Mouse (Mus musculus): ENCODE measurements around the gene Sh3tc1. TPM values are rescaled to one million over a fixed set of nuclear protein-coding genes. Genes with fewer than 3 reads are reported as not detected.

Sh3tc1 gene
- polyA plus RNA-seq, 1 experiment from 2014 or later: 3.2 TPM

DNA sequence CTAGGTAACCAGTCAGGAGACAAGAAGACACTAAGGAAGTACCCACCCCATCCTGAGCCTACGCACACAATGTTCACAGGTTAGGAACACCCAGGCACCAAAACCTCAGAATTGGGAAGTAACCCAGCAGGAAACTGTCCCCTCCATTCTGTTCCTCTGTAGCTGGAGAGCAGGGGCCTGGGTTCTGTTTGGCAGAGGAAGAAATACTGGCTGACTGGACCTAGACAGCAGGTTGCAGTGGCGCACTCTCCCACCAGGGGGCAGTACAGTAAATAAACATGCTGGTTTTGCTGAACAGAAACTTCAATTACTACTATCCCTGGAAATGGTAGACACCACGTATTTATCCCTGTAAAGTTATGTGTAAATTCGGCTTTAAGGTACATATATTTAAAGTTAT lies 7.1 kb upstream of the Sh3tc1 start:
- Histone ChIP-seq H3K4me2 (replicated peaks; ENCODE audit: low read depth) (no peak overlapping the region), H3K36me3 (ENCODE audit: control insufficient read depth, insufficient read depth, low read length) (no peaks in the 10 kb centered on the region), H3K9me3 (ENCODE audit: control insufficient read depth, low read length) (no peaks in the 10 kb centered on the region), H3K27ac (replicated peaks) (no peak overlapping the region), H3K4me3 (ENCODE audit: low read depth, low read length) (no peak overlapping the region), H3K4me1 (replicated peaks; ENCODE audit: control insufficient read depth, insufficient read depth) (no peaks in the 10 kb centered on the region), H3K27me3 (ENCODE audit: control insufficient read depth, insufficient read depth, low read length) (no peaks in the 10 kb centered on the region), H3K9ac (ENCODE audit: low read length) (no peak overlapping the region)
- TF ChIP-seq CTCF (IDR thresholded peaks at IDR 0.05; ENCODE audit: low read depth): peak; percentile 88
- no peak for TF ChIP-seq EP300 (optimal IDR thresholded peaks at IDR 0.05)
- no peak for ATAC-seq (ENCODE audit: low FRiP score, low TSS enrichment)
- DNase-seq (ENCODE audit: low spot score): peak; percentile 73
- WGBS: 26% methylated on average over 4 of the region's 4 CpGs

DNA sequence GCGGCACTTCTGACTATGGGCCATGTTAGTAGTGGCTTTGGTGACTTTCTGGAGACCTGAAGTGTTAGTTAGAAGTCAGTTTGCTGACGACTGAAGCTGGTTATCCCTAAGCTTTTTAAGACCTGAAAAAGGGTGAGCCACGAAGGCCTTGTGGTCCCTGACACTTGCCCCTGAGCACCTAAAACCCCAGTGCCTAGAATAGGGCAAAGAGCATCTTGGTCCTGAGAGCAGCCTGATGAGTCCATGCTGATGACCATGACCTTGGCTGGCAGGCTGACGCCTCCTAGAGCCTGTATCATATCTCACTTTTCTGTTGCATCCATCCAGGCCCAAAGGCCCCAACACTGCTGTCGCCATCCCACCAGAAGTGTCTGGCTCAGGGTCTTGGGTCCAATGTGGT lies 5.6 kb upstream of the Sh3tc1 start:
- H3K9me3 ChIP-seq (ENCODE audit: control insufficient read depth, low read length): no peaks in the 10 kb centered on the region
- no peaks in the 10 kb centered on the region for H3K36me3 ChIP-seq (ENCODE audit: control insufficient read depth, insufficient read depth, low read length)
- DNase-seq (ENCODE audit: low spot score) (no peak), ATAC-seq (ENCODE audit: low FRiP score, low TSS enrichment) (no peak)
- H3K4me1 ChIP-seq (replicated peaks; ENCODE audit: control insufficient read depth, insufficient read depth): peaks cover 3% of the 10 kb centered on the region; the same call in 1 of the 2 replicates
- TF ChIP-seq CTCF (IDR thresholded peaks at IDR 0.05; ENCODE audit: low read depth) (no peak), EP300 (optimal IDR thresholded peaks at IDR 0.05) (no peak)
- 89% methylated on average over 5 of the region's 5 CpGs for WGBS
- no peaks in the 10 kb centered on the region for H3K27me3 ChIP-seq (ENCODE audit: control insufficient read depth, insufficient read depth, low read length)
- no peak overlapping the region for H3K27ac ChIP-seq (replicated peaks)
- no peak overlapping the region for H3K9ac ChIP-seq (ENCODE audit: low read length)
- no peak overlapping the region for H3K4me3 ChIP-seq (ENCODE audit: low read depth, low read length)
- no peak overlapping the region for H3K4me2 ChIP-seq (replicated peaks; ENCODE audit: low read depth)

DNA sequence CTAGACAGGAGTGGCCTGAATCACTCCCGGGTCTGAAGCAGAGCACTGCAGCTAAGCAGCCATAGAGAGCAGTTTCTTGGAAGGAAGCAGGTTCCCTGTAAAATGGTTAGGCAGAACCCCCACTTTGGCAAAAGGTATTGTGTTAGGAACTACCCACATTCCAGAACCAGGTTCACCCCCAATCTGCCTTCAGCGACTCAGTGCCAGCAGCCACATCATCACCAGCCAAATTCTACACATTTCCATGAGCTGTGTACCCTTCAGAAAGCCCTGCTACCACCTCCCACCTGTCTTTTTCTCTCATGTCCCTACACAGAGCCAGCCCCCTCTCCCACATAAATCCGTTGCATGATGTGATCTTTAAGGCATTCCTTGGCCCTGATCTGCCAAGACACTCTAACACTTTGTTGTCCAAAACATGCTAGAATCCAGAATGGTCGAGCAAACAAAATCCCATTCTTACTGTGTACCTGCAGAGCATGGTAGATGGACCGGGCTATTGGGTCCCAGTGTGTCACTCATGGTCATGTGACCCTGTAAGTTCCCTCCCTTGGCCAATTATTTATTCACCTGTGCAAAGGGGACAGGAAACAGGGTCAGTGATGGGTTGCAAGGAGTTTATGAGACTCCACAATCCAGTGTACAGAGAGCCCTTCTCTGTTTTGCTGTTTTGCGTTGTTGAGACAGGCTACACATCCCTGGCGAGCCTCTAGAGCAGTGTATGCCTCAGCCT lies 4.4 kb upstream of the Sh3tc1 start:
- Histone ChIP-seq H3K4me1 (replicated peaks; ENCODE audit: control insufficient read depth, insufficient read depth) (peaks cover 3% of the 10 kb centered on the region; the same call in 1 of the 2 replicates), H3K9me3 (ENCODE audit: control insufficient read depth, low read length) (no peaks in the 10 kb centered on the region), H3K36me3 (ENCODE audit: control insufficient read depth, insufficient read depth, low read length) (no peaks in the 10 kb centered on the region), H3K4me3 (ENCODE audit: low read depth, low read length) (no peak overlapping the region), H3K4me2 (replicated peaks; ENCODE audit: low read depth) (no peak overlapping the region), H3K27me3 (ENCODE audit: control insufficient read depth, insufficient read depth, low read length) (no peaks in the 10 kb centered on the region), H3K9ac (ENCODE audit: low read length) (no peak overlapping the region), H3K27ac (replicated peaks) (peak overlapping the region; percentile 8; the same call in 1 of the 2 replicates)
- DNase-seq (ENCODE audit: low spot score) (no peak), ATAC-seq (ENCODE audit: low FRiP score, low TSS enrichment) (no peak)
- TF ChIP-seq EP300 (optimal IDR thresholded peaks at IDR 0.05) (no peak), CTCF (IDR thresholded peaks at IDR 0.05; ENCODE audit: low read depth) (no peak)
- WGBS: 70% methylated on average over 7 of the region's 7 CpGs

DNA sequence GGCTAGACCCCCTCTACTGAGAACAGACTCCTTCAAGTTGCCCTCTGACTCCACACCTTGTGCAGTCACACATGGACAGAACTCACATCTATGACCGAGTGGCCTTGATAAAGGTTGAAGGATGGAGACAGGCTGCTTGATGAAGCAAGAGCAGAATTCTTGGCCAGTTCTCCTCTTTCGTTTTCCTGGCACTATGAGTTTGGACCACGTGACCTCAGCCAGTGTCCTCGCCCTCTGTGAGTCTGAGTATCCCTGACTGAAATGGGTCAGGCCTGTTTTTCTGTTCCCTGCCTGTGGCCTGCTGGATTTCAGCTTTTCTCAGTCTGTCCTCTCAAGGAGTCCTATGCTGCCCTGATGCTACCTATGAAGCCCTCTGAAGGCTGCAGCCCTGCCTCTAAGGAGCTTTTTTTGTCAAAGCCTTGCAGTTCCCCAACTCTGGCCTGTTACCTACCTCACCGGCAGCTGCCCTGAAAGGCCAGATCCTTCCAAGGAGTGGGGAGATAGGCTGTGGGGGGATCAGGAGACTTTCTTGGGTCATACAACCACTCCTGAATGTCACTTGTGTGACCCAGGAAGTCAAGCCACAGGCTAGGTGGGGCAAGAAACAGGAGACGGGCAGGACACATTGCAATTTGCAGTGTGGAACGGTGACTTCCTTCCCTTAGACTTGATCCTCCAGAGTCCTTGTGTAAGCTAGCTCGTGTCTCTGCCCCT lies 3.6 kb upstream of the Sh3tc1 start:
- Histone ChIP-seq H3K4me2 (replicated peaks; ENCODE audit: low read depth) (no peak overlapping the region), H3K4me3 (ENCODE audit: low read depth, low read length) (no peak overlapping the region), H3K36me3 (ENCODE audit: control insufficient read depth, insufficient read depth, low read length) (no peaks in the 10 kb centered on the region), H3K9ac (ENCODE audit: low read length) (0 out of 2 replicates have a peak overlapping the region, but pooled peaks have one; percentile 23), H3K4me1 (replicated peaks; ENCODE audit: control insufficient read depth, insufficient read depth) (peaks cover 3% of the 10 kb centered on the region; the same call in 1 of the 2 replicates), H3K9me3 (ENCODE audit: control insufficient read depth, low read length) (no peaks in the 10 kb centered on the region), H3K27me3 (ENCODE audit: control insufficient read depth, insufficient read depth, low read length) (no peaks in the 10 kb centered on the region), H3K27ac (replicated peaks) (peak overlapping the region; percentile 8; the same call in 1 of the 2 replicates)
- ATAC-seq (ENCODE audit: low FRiP score, low TSS enrichment) (no peak), DNase-seq (ENCODE audit: low spot score) (no peak)
- 68% methylated on average over 8 of the region's 8 CpGs for WGBS
- no peak for TF ChIP-seq CTCF (IDR thresholded peaks at IDR 0.05; ENCODE audit: low read depth)
- no peak for TF ChIP-seq EP300 (optimal IDR thresholded peaks at IDR 0.05)

DNA sequence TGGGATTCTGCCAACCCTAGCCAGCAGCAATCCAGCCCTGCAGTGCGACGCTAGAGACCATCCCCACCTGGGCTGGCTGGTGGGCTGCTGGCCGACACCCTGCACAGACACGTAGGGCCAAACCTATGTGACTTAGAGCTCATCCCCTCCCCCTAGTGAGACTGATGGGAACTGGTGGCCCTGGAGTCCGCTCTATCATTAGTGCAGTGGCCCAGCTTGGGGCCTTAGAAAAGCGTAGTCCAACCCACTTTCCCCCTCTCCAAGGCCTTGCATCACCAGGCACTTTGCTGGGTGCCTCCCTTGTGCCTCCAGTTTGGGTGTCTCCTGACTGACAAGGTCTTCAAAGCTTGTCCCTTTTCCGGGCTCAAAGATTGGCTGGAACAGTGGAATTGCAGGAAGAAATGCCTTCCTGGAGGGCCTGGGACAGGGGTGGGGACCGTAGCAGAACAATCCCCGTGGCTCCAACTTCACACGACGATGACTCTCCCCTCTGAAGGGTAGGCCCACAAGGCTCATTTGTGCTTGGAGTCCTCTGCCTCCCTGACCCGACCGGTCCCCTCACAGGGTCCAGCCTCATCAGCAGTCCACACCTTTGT lies 1.5 kb upstream of the Sh3tc1 start:
- H3K4me3 ChIP-seq (ENCODE audit: low read depth, low read length): no peak overlapping the region
- no peak for DNase-seq (ENCODE audit: low spot score)
- H3K4me1 ChIP-seq (replicated peaks; ENCODE audit: control insufficient read depth, insufficient read depth): peaks cover 3% of the 10 kb centered on the region; the same call in 1 of the 2 replicates
- ATAC-seq (ENCODE audit: low FRiP score, low TSS enrichment): no peak
- no peak overlapping the region for H3K9ac ChIP-seq (ENCODE audit: low read length)
- H3K4me2 ChIP-seq (replicated peaks; ENCODE audit: low read depth): no peak overlapping the region
- no peaks in the 10 kb centered on the region for H3K9me3 ChIP-seq (ENCODE audit: control insufficient read depth, low read length)
- no peaks in the 10 kb centered on the region for H3K27me3 ChIP-seq (ENCODE audit: control insufficient read depth, insufficient read depth, low read length)
- no peaks in the 10 kb centered on the region for H3K36me3 ChIP-seq (ENCODE audit: control insufficient read depth, insufficient read depth, low read length)
- no peak overlapping the region for H3K27ac ChIP-seq (replicated peaks)
- WGBS: 55% methylated on average over 13 of the region's 13 CpGs
- TF ChIP-seq CTCF (IDR thresholded peaks at IDR 0.05; ENCODE audit: low read depth) (no peak), EP300 (optimal IDR thresholded peaks at IDR 0.05) (no peak)

Data from stomach, postnatal 0 days (tissue).